Mouse (Mus musculus) cerebellum, postnatal 14 days (tissue): ENCODE measurements around the gene Drc7.

Experiments
- DNase-seq, 2 experiments: peaks; one replicate each; pipeline ENCODE4 v3.0.0; 2021; ENCODE audit warnings: mixed read lengths in 2 of 2

Gene Drc7

GRCm38 (mm10) chr8:95059812-95060533, 5.1 kb downstream of the Drc7 start:
- no peak for DNase-seq

- peak; percentile 59 to 73 for DNase-seq
These were observed 9.6 kb downstream of the Drc7 start for GRCm38 (mm10) chr8:95064531-95064930.

GRCm38 (mm10) chr8:95067582-95067981, 12.7 kb downstream of the Drc7 start:
- DNase-seq = peak; percentile 37 to 77

- no peak for DNase-seq
These were observed 20.6 kb downstream of the Drc7 start for GRCm38 (mm10) chr8:95075504-95075903.

GRCm38 (mm10) chr8:95076151-95076550, 21.2 kb downstream of the Drc7 start:
- peak; percentile 70 to 74 for DNase-seq

- peak; percentile 59 to 62 for DNase-seq
These were observed 23.2 kb downstream of the Drc7 start for GRCm38 (mm10) chr8:95078055-95078454.

- no peak for DNase-seq
These were observed 24.4 kb downstream of the Drc7 start for GRCm38 (mm10) chr8:95079305-95079704.

GRCm38 (mm10) chr8:95080381-95081341, 25.8 kb downstream of the Drc7 start, which contains the start of gene Katnb1:
Gene Katnb1, plus strand, starts transcription at chr8:95081186.
- DNase-seq = peak; percentile 98

GRCm38 (mm10) chr8:95081650-95082049, 26.7 kb downstream of the Drc7 start:
- DNase-seq = peak; percentile 22 to 47

GRCm38 (mm10) chr8:95084261-95084660, 29.4 kb downstream of the Drc7 start:
- no peak for DNase-seq

GRCm38 (mm10) chr8:95084744-95085431, 30.0 kb downstream of the Drc7 start:
- DNase-seq = no peak

GRCm38 (mm10) chr8:95085432-95086141, 30.7 kb downstream of the Drc7 start:
- DNase-seq = peak in 1 of 2 experiments; percentile 44

- DNase-seq = no peak
These were observed 38.7 kb downstream of the Drc7 start for GRCm38 (mm10) chr8:95093574-95093973.

GRCm38 (mm10) chr8:95099009-95099408, 44.1 kb downstream of the Drc7 start:
- peak; percentile 84 to 88 for DNase-seq

GRCm38 (mm10) chr8:95101972-95102371, 47.1 kb downstream of the Drc7 start:
- DNase-seq = no peak

GRCm38 (mm10) chr8:95107306-95107705, 52.4 kb downstream of the Drc7 start:
- DNase-seq = no peak

- DNase-seq = no peak
These were observed 57.7 kb downstream of the Drc7 start for GRCm38 (mm10) chr8:95112594-95112993.

- DNase-seq = no peak
These were observed 58.2 kb downstream of the Drc7 start for GRCm38 (mm10) chr8:95113108-95113507.

GRCm38 (mm10) chr8:95113750-95114149, 58.8 kb downstream of the Drc7 start:
- peak; percentile 53 to 60 for DNase-seq

- DNase-seq = no peak
These were observed 68.6 kb downstream of the Drc7 start for GRCm38 (mm10) chr8:95123455-95123854.

GRCm38 (mm10) chr8:95126497-95126896, 71.6 kb downstream of the Drc7 start:
- DNase-seq = no peak

- DNase-seq = no peak
These were observed 72.8 kb downstream of the Drc7 start for GRCm38 (mm10) chr8:95127658-95128057.
